Mouse (Mus musculus): ENCODE results near the gene Cog6.

GRCm38 (mm10) chr3:52937739-52938306, 79.2 kb downstream of the Cog6 start:
- TF ChIP-seq CTCF (IDR thresholded peaks at IDR 0.05; ENCODE audit: extremely low read depth, insufficient read depth, insufficient read length, insufficient replicate concordance) (no peak), POLR2A (IDR thresholded peaks at IDR 0.05; ENCODE audit: low read depth, low read length) (no peak)

Measured in spleen, adult 2 months (tissue).